Mouse (Mus musculus): Measurements from ENCODE around the gene Upf1. TPM values are rescaled to one million over a fixed set of nuclear protein-coding genes. Genes with fewer than 3 reads are reported as not detected.

The Upf1 gene
- polyA plus RNA-seq, 1 experiment from 2014 or later, result 7.9 TPM

- ATAC-seq (replicated peaks; ENCODE audit: extremely low read depth, insufficient read depth, low FRiP score), result no peak
- Histone ChIP-seq H3K4me1 (ENCODE audit: control insufficient read depth, insufficient read depth, low read length) (no peaks in the 10 kb centered on the region), H3K9me3 (replicated peaks; ENCODE audit: control insufficient read depth, low read length) (no peaks in the 10 kb centered on the region), H3K4me2 (ENCODE audit: low read depth, low read length) (no peak overlapping the region), H3K27me3 (ENCODE audit: control insufficient read depth, insufficient read depth, low read length) (peaks cover under 1% of the 10 kb centered on the region; the same call in 1 of the 2 replicates), H3K36me3 (ENCODE audit: control insufficient read depth, insufficient read depth) (no peaks in the 10 kb centered on the region), H3K4me3 (ENCODE audit: low read length) (no peak overlapping the region), H3K27ac (ENCODE audit: low read length) (no peak overlapping the region), H3K9ac (ENCODE audit: low read length) (no peak overlapping the region)
- WGBS, result 65% methylated on average over 5 of the region's 5 CpGs
Observed at GRCm38 (mm10) chr8:70366588-70366987, 13.5 kb upstream of the Upf1 start.

GRCm38 (mm10) chr8:70364066-70364465, 11.0 kb upstream of the Upf1 start:
- WGBS, result 37% methylated on average over 5 of the region's 5 CpGs
- no peaks in the 10 kb centered on the region for H3K36me3 ChIP-seq (ENCODE audit: control insufficient read depth, insufficient read depth)
- H3K9me3 ChIP-seq (replicated peaks; ENCODE audit: control insufficient read depth, low read length), result 0 out of 2 replicates have a peak, but pooled peaks cover 4% of the 10 kb centered on the region
- no peak overlapping the region for H3K4me2 ChIP-seq (ENCODE audit: low read depth, low read length)
- H3K4me3 ChIP-seq (ENCODE audit: low read length), result no peak overlapping the region
- H3K27ac ChIP-seq (ENCODE audit: low read length), result no peak overlapping the region
- peaks cover 3% of the 10 kb centered on the region; the same call in 1 of the 2 replicates for H3K4me1 ChIP-seq (ENCODE audit: control insufficient read depth, insufficient read depth, low read length)
- H3K27me3 ChIP-seq (ENCODE audit: control insufficient read depth, insufficient read depth, low read length), result no peaks in the 10 kb centered on the region
- no peak overlapping the region for H3K9ac ChIP-seq (ENCODE audit: low read length)
- peak; percentile 50 for ATAC-seq (replicated peaks; ENCODE audit: extremely low read depth, insufficient read depth, low FRiP score)

- WGBS, result 74% methylated on average over 10 of the region's 10 CpGs
- H3K27ac ChIP-seq (ENCODE audit: low read length), result no peak overlapping the region
- H3K36me3 ChIP-seq (ENCODE audit: control insufficient read depth, insufficient read depth), result no peaks in the 10 kb centered on the region
- no peak overlapping the region for H3K4me3 ChIP-seq (ENCODE audit: low read length)
- H3K9me3 ChIP-seq (replicated peaks; ENCODE audit: control insufficient read depth, low read length), result 0 out of 2 replicates have a peak, but pooled peaks cover 4% of the 10 kb centered on the region
- ATAC-seq (replicated peaks; ENCODE audit: extremely low read depth, insufficient read depth, low FRiP score), result no peak
- no peak overlapping the region for H3K4me2 ChIP-seq (ENCODE audit: low read depth, low read length)
- no peaks in the 10 kb centered on the region for H3K27me3 ChIP-seq (ENCODE audit: control insufficient read depth, insufficient read depth, low read length)
- H3K9ac ChIP-seq (ENCODE audit: low read length), result no peak overlapping the region
- peaks cover 3% of the 10 kb centered on the region; the same call in 1 of the 2 replicates for H3K4me1 ChIP-seq (ENCODE audit: control insufficient read depth, insufficient read depth, low read length)
Observed at GRCm38 (mm10) chr8:70361484-70362032, 8.5 kb upstream of the Upf1 start.

DNA sequence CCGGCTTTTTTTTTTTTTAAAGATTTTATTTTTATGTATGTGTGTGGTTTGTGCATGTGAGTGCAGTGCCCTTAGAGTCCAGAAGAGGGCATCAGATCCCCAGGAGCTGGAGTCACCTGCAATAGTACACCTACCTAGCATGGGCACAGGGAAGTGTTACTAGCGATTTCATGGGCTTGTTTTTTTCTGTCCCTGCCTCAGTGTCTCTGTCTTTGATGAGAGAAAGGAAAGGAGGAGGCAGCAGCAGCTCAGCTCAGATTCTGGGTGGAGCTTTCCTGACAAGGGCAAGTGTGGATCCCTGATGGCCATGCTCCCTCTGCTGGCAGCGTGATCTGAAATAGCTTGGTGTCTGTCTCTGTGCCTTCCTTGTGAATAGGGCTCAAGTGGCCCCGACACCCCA, 7.7 kb upstream of the Upf1 start:
- no peak overlapping the region for H3K4me2 ChIP-seq (ENCODE audit: low read depth, low read length)
- no peaks in the 10 kb centered on the region for H3K36me3 ChIP-seq (ENCODE audit: control insufficient read depth, insufficient read depth)
- no peaks in the 10 kb centered on the region for H3K27me3 ChIP-seq (ENCODE audit: control insufficient read depth, insufficient read depth, low read length)
- peaks cover 3% of the 10 kb centered on the region; the same call in 1 of the 2 replicates for H3K4me1 ChIP-seq (ENCODE audit: control insufficient read depth, insufficient read depth, low read length)
- 48% methylated on average over 4 of the region's 4 CpGs for WGBS
- H3K9ac ChIP-seq (ENCODE audit: low read length), result no peak overlapping the region
- no peak for ATAC-seq (replicated peaks; ENCODE audit: extremely low read depth, insufficient read depth, low FRiP score)
- H3K9me3 ChIP-seq (replicated peaks; ENCODE audit: control insufficient read depth, low read length), result 0 out of 2 replicates have a peak, but pooled peaks cover 4% of the 10 kb centered on the region
- no peak overlapping the region for H3K4me3 ChIP-seq (ENCODE audit: low read length)
- no peak overlapping the region for H3K27ac ChIP-seq (ENCODE audit: low read length)

DNA sequence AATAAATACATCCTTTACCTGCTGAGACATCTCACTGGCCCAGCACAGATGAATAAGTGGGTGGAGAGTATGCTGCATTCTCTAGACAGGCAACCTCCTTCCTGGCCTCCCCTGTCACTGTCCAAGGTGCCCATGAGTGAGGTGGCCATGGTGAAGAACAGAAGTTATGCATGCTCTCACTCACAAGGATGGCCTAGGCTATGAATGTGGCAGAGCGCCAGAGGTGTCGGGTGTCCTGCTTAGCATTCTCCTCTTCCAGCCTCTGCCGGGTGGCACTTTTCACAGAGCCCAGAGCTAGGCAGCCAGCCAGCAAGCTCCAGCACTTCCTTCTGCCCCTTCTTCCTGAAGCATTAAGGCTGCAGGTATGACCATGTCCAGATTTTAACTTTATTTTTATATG, 6.3 kb upstream of the Upf1 start:
- Histone ChIP-seq H3K27me3 (ENCODE audit: control insufficient read depth, insufficient read depth, low read length) (no peaks in the 10 kb centered on the region), H3K4me1 (ENCODE audit: control insufficient read depth, insufficient read depth, low read length) (peaks cover 3% of the 10 kb centered on the region; the same call in 1 of the 2 replicates), H3K9ac (ENCODE audit: low read length) (no peak overlapping the region), H3K4me2 (ENCODE audit: low read depth, low read length) (no peak overlapping the region), H3K27ac (ENCODE audit: low read length) (no peak overlapping the region), H3K4me3 (ENCODE audit: low read length) (no peak overlapping the region), H3K9me3 (replicated peaks; ENCODE audit: control insufficient read depth, low read length) (0 out of 2 replicates have a peak, but pooled peaks cover 4% of the 10 kb centered on the region), H3K36me3 (ENCODE audit: control insufficient read depth, insufficient read depth) (no peaks in the 10 kb centered on the region)
- WGBS, result 21% methylated on average over 3 of the region's 3 CpGs
- ATAC-seq (replicated peaks; ENCODE audit: extremely low read depth, insufficient read depth, low FRiP score), result peak; percentile 50; the same call in 1 of the 2 replicates

DNA sequence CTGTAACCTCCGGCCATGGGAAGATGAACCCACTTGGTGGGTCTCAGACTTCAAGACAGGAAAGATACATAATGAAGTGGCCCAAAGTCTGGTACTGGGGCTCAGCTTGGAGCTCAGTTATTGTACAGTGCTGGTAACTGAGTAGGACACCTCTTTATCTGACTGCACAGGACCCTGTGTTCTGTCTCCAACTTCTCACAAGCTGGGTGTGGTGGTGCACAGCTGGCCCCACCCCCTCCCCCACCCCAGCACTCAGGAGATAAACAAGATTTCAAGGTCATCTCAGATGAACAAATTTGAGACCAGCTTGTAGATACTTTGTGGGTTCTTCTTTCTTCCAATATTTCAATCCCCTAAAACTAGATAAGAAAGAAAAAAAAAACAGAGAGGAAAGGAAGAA, 3.0 kb upstream of the Upf1 start:
- Histone ChIP-seq H3K36me3 (ENCODE audit: control insufficient read depth, insufficient read depth) (no peaks in the 10 kb centered on the region), H3K4me2 (ENCODE audit: low read depth, low read length) (no peak overlapping the region), H3K4me1 (ENCODE audit: control insufficient read depth, insufficient read depth, low read length) (peaks cover 19% of the 10 kb centered on the region), H3K9ac (ENCODE audit: low read length) (no peak overlapping the region), H3K4me3 (ENCODE audit: low read length) (no peak overlapping the region), H3K27me3 (ENCODE audit: control insufficient read depth, insufficient read depth, low read length) (no peaks in the 10 kb centered on the region), H3K9me3 (replicated peaks; ENCODE audit: control insufficient read depth, low read length) (0 out of 2 replicates have a peak, but pooled peaks cover 4% of the 10 kb centered on the region), H3K27ac (ENCODE audit: low read length) (no peak overlapping the region)
- 77% methylated on average over 1 of the region's 1 CpGs for WGBS
- no peak for ATAC-seq (replicated peaks; ENCODE audit: extremely low read depth, insufficient read depth, low FRiP score)

- Histone ChIP-seq H3K4me2 (ENCODE audit: low read depth, low read length) (peak overlapping the region; percentile 83), H3K4me3 (ENCODE audit: low read length) (peak overlapping the region; percentile 98), H3K9me3 (replicated peaks; ENCODE audit: control insufficient read depth, low read length) (no peaks in the 10 kb centered on the region), H3K36me3 (ENCODE audit: control insufficient read depth, insufficient read depth) (no peaks in the 10 kb centered on the region), H3K27ac (ENCODE audit: low read length) (peak overlapping the region; percentile 70), H3K9ac (ENCODE audit: low read length) (peak overlapping the region; percentile 74; the same call in 1 of the 2 replicates), H3K27me3 (ENCODE audit: control insufficient read depth, insufficient read depth, low read length) (no peaks in the 10 kb centered on the region), H3K4me1 (ENCODE audit: control insufficient read depth, insufficient read depth, low read length) (peaks cover 29% of the 10 kb centered on the region)
- ATAC-seq (replicated peaks; ENCODE audit: extremely low read depth, insufficient read depth, low FRiP score), result no peak
- 62% methylated on average over 4 of the region's 4 CpGs for WGBS
Observed at GRCm38 (mm10) chr8:70354004-70354403, 926 bp upstream of the Upf1 start.

DNA sequence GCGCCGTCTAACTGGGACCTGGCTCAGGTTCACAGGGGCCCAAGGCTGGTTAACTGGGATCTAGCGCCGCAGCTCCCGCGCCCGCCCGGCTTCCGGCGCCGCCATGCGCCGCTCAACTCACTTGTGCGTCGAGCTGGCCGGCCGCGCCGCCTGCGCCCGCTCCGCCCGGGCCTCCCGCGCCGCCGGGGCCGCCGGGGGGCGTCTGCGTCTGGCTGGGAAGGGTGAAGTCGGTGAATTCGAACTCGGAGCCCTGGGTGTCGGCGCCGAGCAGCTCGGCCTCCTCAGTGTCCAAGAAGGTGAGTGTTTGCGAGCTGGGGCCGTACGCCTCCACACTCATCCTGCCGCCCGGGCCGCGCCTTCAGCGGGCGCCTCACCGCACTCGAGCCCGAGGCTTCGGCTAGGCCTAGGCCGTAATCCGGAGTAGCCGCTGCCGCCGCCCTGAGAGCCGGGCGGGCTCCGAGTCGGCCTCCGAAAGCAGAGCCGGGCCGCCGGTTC, 374 bp downstream of the Upf1 start:
- peak overlapping the region; percentile 97 for H3K9ac ChIP-seq (ENCODE audit: low read length)
- no peaks in the 10 kb centered on the region for H3K36me3 ChIP-seq (ENCODE audit: control insufficient read depth, insufficient read depth)
- ATAC-seq (replicated peaks; ENCODE audit: extremely low read depth, insufficient read depth, low FRiP score), result peak; percentile 31
- no peaks in the 10 kb centered on the region for H3K27me3 ChIP-seq (ENCODE audit: control insufficient read depth, insufficient read depth, low read length)
- WGBS, result under 1% methylated on average over 64 of the region's 64 CpGs
- peaks cover 31% of the 10 kb centered on the region for H3K4me1 ChIP-seq (ENCODE audit: control insufficient read depth, insufficient read depth, low read length)
- peak overlapping the region; percentile 88 for H3K4me2 ChIP-seq (ENCODE audit: low read depth, low read length)
- peak overlapping the region; percentile 89 for H3K27ac ChIP-seq (ENCODE audit: low read length)
- H3K4me3 ChIP-seq (ENCODE audit: low read length), result peak overlapping the region; percentile 98
- H3K9me3 ChIP-seq (replicated peaks; ENCODE audit: control insufficient read depth, low read length), result no peaks in the 10 kb centered on the region

DNA sequence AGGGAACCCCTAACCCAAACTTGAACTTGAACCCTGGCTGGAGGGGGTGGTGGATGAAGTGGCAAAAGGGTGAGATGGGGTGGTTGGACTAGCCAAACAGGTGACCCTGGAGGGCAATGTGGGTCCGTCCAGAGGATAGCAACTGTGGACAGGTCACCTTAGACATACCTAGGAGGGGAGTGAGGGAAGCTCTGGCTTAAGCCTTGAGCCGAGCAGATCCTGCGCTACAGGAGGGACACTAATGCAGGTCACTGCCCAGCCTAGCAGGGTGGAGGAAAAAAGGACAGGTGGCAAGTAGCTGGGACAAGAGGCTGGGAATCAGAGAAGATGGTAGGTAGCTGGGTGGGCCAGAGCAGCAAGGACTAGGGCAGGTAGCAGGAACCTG, 1.1 kb downstream of the Upf1 start:
- Histone ChIP-seq H3K4me1 (ENCODE audit: control insufficient read depth, insufficient read depth, low read length) (peaks cover 31% of the 10 kb centered on the region), H3K9ac (ENCODE audit: low read length) (peak overlapping the region; percentile 97), H3K4me3 (ENCODE audit: low read length) (peak overlapping the region; percentile 98), H3K9me3 (replicated peaks; ENCODE audit: control insufficient read depth, low read length) (no peaks in the 10 kb centered on the region), H3K27me3 (ENCODE audit: control insufficient read depth, insufficient read depth, low read length) (no peaks in the 10 kb centered on the region), H3K27ac (ENCODE audit: low read length) (no peak overlapping the region), H3K4me2 (ENCODE audit: low read depth, low read length) (peak overlapping the region; percentile 88), H3K36me3 (ENCODE audit: control insufficient read depth, insufficient read depth) (no peaks in the 10 kb centered on the region)
- ATAC-seq (replicated peaks; ENCODE audit: extremely low read depth, insufficient read depth, low FRiP score), result no peak
- WGBS, result 18% methylated on average over 3 of the region's 3 CpGs

Measured in heart, embryonic 16.5 days (tissue).